Mouse (Mus musculus): Measurements from ENCODE around the gene Ddn.

Gene Ddn

DNA sequence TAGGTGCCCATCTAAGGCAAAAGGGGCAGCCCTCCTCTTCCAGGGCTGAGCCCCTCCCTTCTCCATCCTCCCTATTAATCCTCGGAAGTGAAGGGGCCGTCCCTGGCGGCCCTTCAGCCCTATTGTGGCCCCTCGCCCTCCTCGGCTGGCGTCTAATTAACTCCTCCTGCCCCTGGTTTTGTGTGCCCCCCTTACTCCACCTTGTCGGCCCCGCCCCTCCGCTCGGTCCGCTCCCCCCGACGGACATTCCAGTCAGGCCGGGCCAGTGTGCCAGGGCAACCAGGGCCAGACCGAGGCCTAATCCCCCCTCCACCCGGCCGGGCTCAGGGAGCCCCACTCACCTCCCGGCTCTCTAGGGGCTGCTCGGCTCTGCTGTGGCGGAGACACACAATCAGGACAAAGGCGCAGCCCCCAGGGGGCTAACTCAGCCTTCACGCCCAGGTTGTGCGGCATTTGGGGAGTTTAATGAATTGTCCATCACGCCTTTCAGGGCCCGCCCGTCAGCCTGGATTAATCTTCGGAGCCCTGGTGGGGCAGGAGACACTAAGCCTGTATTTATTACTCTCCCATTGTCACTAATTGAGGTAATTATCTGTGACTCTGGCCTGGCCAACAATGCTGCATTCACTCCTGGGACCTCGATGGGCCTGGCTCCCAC lies 11.3 kb downstream of the Ddn start:
- DNase-seq (ENCODE audit: low read depth, low spot score), result peak; percentile 89

DNA sequence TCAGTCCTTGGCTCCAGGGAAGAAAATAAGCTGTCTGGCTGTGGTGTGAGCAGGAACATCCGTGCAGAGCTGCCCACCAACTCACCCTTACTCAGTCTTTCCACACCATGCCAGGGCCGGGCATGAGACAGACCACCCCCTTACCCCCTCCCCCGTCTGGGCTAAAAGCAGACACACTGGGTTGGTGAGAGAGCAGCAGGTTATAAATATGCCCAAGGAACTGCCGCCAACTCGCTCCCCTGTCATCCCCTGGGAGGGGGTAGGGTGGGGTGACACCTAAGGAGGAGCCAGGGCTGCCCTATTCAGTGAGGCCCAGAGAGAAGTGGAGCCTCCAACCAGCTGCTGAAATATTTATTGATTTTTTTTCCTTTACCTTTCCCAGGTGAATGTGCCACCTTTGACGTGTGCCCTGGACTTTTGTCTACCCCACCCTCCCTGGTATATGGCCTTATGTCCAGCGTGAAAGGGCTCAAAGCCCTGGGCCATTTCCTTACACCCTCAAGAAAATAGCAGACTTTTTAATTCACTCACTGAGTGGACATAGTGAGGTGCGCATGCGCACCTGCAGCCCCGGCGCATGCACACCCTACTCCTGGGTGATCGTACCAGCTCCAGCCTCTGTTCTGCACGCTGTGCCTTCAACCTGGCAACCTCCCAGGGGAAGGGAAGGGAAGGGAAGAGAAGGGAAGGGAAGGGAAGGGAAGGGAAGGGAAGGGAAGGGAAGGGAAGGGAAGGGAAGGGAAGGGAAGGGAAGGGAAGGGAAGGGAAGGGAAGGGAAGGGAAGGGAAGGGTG lies 12.3 kb downstream of the Ddn start:
- DNase-seq (ENCODE audit: low read depth, low spot score), result no peak

DNA sequence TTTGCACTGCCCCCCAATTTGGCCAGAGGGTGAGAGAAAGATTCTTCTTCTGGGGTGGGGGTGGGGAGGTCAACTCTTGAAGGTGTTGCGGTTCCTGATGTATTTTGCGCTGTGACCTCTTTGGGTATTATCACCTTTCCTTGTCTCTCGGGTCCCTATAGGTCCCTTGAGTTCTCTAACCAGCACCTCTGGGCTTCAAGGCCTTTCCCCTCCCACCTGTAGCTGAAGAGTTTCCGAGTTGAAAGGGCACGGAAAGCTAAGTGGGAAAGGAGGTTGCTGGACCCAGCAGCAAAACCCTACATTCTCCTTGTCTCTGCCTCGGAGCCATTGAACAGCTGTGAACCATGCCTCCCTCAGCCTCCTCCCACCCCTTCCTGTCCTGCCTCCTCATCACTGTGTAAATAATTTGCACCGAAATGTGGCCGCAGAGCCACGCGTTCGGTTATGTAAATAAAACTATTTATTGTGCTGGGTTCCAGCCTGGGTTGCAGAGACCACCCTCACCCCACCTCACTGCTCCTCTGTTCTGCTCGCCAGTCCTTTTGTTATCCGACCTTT lies 16.1 kb downstream of the Ddn start:
- no peak for DNase-seq (ENCODE audit: low read depth, low spot score)

DNA sequence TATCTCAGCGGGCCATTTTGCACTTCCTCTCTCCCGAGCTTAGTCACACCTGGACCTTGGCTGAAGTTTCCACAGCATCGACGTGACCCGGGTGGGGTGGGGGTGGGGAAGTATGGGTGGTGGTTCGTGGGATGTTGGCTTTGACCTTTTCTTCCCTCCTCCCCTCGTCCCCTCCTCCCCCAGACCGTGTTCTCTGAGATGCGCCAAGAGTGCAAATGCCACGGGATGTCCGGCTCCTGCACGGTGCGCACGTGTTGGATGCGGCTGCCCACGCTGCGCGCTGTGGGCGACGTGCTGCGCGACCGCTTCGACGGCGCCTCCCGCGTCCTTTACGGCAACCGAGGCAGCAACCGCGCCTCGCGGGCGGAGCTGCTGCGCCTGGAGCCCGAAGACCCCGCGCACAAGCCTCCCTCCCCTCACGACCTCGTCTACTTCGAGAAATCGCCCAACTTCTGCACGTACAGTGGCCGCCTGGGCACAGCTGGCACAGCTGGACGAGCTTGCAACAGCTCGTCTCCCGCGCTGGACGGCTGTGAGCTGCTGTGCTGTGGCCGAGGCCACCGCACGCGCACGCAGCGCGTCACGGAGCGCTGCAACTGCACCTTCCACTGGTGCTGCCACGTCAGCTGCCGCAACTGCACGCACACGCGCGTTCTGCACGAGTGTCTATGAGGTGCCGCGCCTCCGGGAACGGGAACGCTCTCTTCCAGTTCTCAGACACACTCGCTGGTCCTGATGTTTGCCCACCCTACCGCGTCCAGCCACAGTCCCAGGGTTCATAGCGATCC lies 16.9 kb downstream of the Ddn start:
- DNase-seq (ENCODE audit: low read depth, low spot score), result no peak

DNA sequence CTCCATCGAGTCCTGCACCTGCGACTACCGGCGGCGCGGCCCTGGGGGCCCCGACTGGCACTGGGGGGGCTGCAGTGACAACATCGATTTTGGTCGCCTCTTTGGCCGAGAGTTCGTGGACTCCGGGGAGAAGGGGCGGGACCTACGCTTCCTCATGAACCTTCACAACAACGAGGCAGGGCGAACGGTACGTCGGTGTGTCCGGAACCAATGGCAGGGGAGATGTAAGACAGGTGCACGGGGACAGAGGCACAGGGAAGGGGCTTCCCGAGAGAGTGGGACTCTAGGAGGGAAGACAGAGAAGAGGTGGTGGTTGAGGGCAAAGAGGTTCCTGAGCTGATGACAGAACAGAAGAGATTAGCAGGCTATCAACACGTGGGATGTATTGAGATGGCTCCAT lies 17.5 kb downstream of the Ddn start:
- no peak for DNase-seq (ENCODE audit: low read depth, low spot score)

DNA sequence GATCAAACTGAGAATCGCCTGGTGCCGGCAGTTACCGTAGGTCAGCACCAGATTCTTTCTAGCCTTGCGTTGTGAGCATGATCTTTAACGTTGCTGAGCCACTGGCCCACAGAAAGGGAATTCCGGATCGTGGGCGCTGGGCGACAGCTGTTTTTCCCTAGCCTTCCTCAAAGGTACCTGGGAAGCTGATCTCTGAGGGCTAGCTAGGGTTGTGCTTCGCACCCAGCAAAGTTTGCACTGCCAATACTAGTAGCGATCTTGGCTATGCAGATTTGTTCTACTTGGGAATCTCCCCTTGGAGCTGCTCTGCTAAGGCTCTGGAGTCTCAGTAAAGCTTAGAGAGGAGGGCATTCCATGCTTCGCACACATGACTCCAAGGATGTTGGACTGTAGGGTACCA lies 18.1 kb downstream of the Ddn start:
- no peak for DNase-seq (ENCODE audit: low read depth, low spot score)

DNA sequence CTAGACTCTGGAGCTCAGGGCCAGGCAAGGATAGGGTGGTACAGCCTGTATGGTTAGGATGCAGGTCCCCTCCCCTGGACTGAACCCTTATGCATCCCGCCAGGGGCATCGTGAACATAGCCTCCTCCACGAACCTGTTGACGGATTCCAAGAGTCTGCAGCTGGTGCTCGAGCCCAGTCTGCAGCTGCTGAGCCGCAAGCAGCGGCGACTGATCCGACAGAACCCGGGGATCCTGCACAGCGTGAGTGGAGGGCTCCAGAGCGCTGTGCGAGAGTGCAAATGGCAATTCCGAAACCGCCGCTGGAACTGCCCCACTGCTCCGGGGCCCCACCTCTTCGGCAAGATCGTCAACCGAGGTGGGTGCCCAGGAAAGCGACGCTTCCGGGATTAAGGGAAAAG lies 18.5 kb downstream of the Ddn start:
- no peak for DNase-seq (ENCODE audit: low read depth, low spot score)

DNA sequence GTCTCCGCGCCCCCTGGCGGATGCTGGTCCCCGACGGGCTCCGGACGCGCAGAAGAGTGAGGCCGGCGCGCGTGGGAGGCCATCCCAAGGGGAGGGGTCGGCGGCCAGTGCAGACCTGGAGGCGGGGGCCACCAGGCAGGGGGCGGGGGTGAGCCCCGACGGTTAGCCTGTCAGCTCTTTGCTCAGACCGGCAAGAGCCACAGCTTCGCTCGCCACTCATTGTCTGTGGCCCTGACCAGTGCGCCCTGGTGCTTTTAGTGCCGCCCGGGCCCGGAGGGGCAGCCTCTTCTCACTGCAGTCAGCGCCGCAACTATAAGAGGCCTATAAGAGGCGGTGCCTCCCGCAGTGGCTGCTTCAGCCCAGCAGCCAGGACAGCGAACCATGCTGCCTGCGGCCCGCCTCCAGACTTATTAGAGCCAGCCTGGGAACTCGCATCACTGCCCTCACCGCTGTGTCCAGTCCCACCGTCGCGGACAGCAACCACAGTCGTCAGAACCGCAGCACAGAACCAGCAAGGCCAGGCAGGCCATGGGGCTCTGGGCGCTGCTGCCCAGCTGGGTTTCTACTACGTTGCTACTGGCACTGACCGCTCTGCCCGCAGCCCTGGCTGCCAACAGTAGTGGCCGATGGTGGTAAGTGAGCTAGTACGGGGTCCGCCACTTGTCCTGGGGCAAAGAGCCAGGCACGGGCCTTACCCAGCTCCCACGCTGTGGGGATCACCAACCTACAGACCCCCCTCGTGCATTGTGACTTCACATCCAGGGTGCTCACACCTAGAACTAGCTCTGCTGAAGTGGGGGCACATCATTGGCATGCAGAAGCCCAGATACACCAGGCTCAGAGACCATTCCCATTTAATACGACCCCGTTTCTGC lies 19.4 kb downstream of the Ddn start, which contains the start of gene Wnt1:
Gene Wnt1 (plus strand): TSS at position 197 of the 875 bp plus-strand sequence.
- DNase-seq (ENCODE audit: low read depth, low spot score), result no peak

DNA sequence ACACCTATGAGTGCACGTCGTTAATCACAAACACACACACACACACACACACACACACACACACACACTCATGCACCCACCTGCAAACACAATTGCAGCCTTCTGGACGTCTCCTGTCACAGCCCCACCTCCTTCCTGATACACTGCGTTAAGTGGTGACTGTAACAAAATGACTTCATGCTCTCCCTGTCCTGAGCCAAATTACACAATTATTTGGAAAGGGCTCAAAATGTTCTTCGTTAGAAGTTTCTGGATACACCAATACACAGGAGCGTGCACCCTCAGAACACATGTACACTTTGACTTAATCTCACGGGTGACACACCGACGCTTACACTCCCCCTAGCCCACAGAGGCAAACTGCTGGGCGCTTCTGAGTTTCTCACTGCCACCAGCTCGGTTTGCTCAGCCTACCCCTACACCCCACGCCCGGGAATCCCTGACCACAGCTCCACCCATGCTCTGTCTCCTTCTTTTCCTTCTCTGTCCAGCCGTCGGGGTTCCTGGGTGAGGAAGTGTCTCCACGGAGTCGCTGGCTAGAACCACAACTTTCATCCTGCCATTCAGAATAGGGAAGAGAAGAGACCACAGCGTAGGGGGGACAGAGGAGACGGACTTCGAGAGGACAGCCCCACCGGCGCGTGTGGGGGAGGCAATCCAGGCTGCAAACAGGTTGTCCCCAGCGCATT lies 20.2 kb downstream of the Ddn start:
- DNase-seq (ENCODE audit: low read depth, low spot score), result no peak

DNA sequence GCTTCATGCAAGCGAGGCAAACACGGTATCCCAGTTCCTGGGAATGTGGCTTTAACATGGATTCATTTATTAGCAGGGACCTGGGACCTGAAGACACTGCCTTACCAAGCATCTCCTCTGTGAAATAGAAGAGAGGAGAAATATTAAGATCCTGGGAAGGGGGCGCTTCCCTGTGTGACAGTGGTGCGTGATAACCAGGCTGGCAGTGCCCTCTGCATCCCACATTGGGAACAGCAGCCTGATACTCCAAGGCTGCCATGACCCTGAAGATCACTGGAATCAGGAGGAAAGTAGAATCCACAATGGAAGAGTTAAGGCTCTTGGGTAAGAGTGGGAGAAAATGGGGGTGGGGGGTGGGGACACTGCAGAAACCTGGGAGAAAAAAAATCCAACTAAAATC lies 21.4 kb downstream of the Ddn start:
- no peak for DNase-seq (ENCODE audit: low read depth, low spot score)

DNA sequence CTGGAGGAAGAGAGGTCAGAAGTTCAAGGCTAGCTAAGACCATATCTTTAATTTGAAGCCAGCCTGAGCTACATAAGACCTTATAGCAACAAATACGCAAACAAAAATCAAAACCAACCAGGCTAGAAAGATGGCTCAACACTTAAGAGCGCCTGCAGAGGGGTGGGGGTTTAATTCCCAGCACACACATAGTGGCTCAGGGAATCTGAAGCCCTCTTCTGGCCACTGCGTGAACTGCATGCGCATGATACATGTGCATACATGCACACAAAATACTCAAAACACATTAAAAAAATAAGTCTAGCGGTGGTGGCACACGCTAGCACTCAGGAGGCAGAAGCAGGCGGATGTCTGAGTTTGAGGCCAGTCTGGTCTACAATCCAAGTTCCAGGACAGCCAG lies 23.5 kb downstream of the Ddn start:
- no peak for DNase-seq (ENCODE audit: low read depth, low spot score)

DNA sequence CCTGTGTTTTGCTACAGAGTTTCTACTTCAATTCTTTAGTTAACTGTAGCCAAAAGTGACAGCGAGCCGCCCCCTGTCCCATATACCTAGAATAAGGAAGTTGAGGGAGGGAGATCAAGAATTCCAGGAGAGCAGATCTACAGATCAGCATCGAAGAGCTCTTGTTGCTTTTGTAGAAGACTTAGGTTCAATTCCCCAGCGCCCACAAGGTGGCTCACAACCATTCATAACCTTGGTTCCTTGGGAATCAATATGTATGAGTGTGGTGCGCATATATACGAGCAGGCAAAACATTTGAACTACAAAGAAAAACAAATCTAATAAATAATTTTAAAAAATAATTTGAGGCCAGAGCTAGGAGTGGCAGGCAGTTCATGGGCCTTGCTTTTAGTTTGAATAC lies 28.1 kb downstream of the Ddn start:
- no peak for DNase-seq (ENCODE audit: low read depth, low spot score)

DNA sequence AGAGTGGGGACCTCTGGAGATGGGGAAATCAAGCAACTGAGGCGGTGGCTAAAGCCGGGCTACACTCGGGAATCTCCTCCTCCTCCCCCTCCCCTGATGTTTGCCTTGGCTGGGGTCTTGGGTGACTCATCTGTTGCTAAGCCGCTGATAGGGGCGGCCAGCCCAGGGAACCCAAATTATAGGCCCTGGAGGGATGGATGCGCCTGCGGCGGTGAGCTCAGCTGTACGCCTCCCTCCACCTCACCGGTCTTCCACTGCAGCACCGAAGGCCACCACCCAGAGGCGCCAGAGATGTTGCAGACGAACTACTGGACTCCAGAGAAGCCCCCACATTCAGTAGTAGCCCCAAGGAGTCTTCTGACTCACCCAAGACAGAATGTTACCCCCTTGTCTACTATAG lies 28.7 kb downstream of the Ddn start:
- no peak for DNase-seq (ENCODE audit: low read depth, low spot score)

DNA sequence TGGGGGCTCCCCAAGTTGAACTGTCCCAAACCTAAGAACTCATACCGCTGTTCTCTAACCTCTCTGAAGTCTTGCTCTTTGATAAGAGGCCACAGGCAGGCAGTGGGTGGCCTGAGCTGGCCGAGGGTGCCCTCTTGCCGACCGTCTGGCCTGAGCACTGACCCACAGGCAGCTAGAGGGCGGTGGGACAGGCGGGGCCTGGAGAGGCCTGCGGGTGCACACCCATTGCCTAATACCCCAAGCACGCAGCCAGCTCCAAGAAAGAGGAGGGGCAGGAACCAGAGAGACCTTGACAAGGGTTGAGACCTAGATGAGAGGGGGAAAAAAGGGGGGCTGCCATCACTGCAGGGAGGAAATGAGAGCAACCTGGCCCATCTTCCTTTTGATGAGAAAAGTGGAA lies 29.2 kb downstream of the Ddn start:
- DNase-seq (ENCODE audit: low read depth, low spot score), result no peak

DNA sequence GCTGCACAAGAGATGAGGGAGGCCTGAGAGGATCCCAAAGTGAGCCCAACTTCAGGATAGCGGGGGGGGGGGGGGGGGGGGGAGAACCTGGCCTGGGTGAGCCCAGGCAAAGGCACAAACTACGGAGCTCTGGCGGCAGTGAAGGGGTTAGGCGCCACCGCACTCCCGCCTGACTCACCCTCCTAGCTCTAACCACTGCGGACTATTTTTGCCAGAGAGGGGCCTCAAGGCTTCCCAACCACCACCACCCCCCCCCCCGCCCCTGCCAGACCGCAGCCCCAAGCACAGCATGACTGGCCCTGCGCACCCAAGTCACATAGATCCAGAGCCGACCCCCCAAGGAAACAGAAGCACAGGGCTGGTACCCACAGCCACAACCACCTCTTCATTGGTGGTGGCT lies 30.5 kb downstream of the Ddn start:
- no peak for DNase-seq (ENCODE audit: low read depth, low spot score)

DNA sequence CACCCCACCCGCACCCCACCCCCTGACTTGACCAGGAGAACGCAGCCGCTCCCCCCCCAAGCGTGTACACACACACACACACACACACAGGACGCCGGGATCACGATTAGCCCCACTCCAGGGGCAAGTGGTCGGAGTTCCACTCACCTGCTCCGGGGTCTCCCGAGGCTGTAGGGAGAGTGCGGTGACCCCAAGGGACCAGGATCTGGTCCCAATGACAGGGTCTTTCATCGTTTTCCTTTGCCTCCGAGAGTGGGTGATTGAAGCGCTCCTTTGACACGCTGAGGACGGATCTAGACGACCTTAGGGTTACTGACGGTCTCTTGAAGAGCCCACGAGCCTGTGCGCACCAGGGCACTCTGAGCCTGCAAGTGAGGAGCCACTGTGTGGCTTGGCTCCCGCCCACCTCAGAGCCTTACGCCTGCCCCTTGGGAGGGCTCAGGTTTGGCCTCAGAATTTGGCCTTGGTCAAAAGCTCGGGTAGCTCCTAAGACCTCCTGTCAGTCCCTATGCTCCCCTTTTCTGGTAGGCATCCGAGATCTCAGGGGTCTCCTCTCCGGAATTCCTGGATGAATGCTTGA lies 31.0 kb downstream of the Ddn start:
- no peak for DNase-seq (ENCODE audit: low read depth, low spot score)

DNA sequence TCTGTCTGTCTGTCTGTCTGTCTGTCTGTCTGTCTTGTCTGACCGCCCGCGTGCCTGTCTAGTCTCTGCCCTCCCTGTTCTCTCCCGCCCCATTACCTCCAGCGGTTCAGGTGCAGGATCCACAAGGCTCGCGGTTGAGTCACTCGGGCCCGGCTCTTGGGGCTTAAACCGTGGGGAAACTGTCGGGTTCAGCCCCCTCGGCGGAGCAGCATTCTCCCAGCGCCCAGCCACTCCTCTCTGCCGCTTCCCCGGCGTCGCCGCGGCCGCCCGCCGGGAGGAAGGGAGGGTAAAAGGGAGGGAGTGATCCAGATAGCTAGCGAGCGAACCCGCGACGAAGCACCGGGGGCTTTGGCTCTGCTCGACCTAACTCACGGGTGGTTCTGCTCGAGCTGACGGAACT lies 31.5 kb downstream of the Ddn start, which contains the start of gene Wnt10b:
Gene Wnt10b (minus strand): TSS at position 389 of the 400 bp plus-strand sequence.
- no peak for DNase-seq (ENCODE audit: low read depth, low spot score)

DNA sequence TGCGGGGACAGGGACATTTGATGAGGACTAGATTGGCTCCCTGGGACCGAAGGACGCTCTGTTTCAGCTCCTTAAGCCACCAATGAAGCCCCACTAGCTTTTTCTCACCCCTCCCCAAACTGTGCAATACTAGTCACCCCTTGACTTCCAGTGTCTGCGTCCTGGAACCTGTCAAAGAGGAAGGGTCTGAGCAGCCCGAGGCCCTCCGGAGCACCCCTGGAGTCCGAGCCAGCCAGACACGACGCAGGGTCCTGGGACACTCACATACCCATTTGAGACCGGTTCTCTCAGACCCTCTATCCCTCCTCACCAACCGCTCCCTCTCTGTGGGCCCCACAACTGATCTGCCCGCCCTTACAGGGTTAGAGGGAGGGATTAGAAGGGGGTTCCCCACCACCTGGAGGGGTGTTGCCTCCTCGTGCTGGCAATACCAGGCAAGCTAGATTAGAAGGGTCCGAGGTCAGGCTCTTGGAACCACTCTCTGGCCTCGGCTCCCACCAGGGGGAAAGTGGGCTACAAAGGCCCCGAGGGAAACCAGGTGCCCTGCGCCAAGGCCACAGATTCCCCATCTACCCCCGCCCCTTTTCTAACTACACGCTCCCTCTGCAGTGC lies 32.2 kb downstream of the Ddn start:
- no peak for DNase-seq (ENCODE audit: low read depth, low spot score)

DNA sequence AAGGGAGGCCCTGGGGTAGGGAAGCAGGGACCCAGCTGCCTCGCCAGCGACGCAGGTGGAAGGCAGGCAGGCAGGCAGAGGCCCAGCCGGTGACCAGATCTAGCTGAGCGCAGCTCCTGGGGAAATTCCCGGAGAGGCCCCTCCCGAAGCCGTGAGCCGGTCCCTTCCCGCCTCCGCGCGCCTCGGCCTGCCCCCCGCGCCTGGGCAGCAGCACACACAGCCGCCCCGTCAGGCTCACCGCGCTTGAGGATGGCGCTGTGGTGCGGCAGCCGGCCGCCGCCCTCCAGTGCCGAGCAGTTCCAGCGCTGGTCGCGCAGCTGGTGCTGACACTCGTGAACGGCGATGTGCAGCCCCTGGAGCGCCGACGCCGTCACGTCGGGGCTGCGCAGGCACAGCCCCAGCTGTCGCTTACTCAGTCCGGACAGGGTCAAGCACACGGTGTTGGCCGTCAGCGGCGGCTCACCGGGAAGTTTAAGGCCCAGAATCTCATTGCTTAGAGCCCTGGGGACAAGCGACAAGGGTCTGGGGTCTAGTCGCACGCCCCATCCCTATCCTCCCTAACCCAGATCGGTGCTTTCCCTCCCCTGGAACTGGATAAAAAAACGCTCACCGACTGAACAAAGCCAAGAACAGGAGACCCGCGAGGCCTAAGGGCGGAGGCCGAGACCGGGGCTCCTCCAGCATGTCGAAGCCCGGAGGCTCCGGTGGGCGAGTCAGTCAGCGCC lies 32.8 kb downstream of the Ddn start:
- DNase-seq (ENCODE audit: low read depth, low spot score), result no peak

All from mesoderm, embryonic 11.5 days (tissue).